Mouse (Mus musculus) lung, adult 2 months (tissue): ENCODE measurements around the gene Lcn12. TPM values are rescaled to one million over a fixed set of nuclear protein-coding genes. Genes with fewer than 3 reads are reported as not detected.
A peak's percentile ranks its signal among the peaks of the same experiment; 100 is the strongest.

Experiments used
- DNase-seq: peaks from one replicate; pipeline ENCODE4 v3.0.0; 2022
- H3K4me1 ChIP-seq: fragments of 200-500 bp; 2 replicates; pipeline ENCODE4 v1.6.1; 2011; ENCODE audit warnings: low read length; ENCODE audit not compliant: control insufficient read depth, insufficient read depth
- H3K4me3 ChIP-seq: fragments of 200-500 bp; replicated peaks from 2 replicates; pipeline ENCODE3; 2011; ENCODE audit warnings: low read depth, mild to moderate bottlenecking, control low read depth, low read length; ENCODE audit errors: extremely low read depth
- CTCF ChIP-seq: fragments of 200-500 bp; IDR thresholded peaks from 2 replicates; pipeline ENCODE4 v1.5.1; 2011; ENCODE audit warnings: mild to moderate bottlenecking, low read length, control low read depth; ENCODE audit not compliant: insufficient read depth
- POLR2A ChIP-seq: fragments of 200-500 bp; IDR thresholded peaks from 2 replicates; pipeline ENCODE4 v1.6.1; 2011; ENCODE audit warnings: low read depth, mild to moderate bottlenecking, control low read depth, low read length, borderline replicate concordance; ENCODE audit errors: extremely low read depth
- WGBS: fragments of 180-500 bp; shearing (Covaris S2); methylation state at CpG from one replicate; pipeline ENCODE4 v1.1.7; 2018; 5-methylcytosine and 5-hydroxymethylcytosine counted together
- polyA plus RNA-seq: library from polyadenylated mRNA; depleted of rRNA; stranded (reverse); fragments of >200 nt; gene quantifications from 2 replicates; pipeline ENCODE4 v1.2.3, GENCODE M21; 2012

Gene Lcn12
- polyA plus RNA-seq, 1 experiment = not detected

DNA sequence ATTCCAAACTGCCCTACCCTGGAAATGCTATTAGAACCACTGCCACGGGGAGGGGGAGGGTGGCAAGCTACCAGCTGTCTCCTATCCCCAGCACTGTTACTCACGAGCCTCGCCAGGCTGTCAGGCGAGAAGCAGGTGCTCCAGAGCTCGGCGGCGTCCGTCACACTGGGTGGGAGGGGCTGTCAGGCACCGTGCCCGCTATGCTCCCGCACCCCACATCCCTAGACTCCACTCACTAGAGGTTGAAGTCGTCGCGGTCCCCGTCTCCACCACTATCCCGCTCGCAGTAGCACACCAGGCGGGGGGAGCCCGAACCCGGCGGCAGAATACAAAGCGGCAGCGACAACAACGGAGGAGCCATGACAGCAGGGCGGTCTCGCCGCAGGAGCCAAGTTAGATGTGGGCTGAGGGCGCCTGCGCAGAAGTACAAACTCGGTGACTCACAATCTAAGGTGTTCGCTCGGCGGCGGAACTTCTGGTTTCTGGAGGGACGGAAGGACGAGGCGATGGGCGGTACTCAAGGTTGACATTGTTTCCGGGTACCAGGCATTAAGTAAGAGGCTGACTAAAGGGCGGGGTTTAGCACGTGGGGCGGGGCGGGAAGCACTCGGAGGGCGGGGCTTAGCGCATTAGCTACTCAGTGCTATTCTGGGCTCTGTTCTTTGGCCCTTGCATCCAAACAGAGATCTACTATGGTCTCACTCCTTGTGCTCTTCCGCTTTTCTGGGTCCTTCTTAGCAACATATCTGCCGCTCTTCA is 33.0 kb downstream of the Lcn12 start, which contains the start of gene Paxx:
Gene Paxx (minus strand): TSS at position 544 of the 759 bp plus-strand sequence.
- DNase-seq = peak; percentile 89
- TF ChIP-seq POLR2A (peak; percentile 79; the same call in 1 of the 2 replicates), CTCF (no peak)
- Histone ChIP-seq H3K4me3 (peak within 1 kb of the TSS; percentile 84), H3K4me1 (peaks cover 9% of the 10 kb centered on the region)
- under 1% methylated on average over 48 of the region's 48 CpGs for WGBS

DNA sequence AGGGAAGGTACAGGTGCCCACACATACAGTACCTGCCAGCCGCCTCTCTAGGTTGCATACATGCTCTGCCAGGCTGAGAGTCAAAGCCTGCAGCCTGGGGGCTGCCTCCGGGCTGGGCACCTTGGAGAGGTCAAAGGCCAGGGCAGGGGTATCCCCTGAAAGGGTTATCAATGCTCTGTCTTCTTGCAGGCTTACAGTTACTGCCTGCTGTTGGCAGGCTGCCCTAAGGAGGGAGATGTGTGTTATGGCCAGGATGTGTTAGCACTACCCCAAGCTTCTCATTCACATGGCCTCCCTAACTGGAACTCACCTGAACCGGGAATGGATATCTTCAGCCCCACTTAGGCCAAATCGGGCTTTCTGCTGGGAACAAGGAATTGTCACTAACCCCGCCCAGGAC is 33.6 kb downstream of the Lcn12 start:
- WGBS = 25% methylated on average over 5 of the region's 5 CpGs
- H3K4me1 ChIP-seq = peaks cover 9% of the 10 kb centered on the region
- peak overlapping the region; percentile 84 for H3K4me3 ChIP-seq
- TF ChIP-seq CTCF = no peak
- TF ChIP-seq POLR2A = no peak
- no peak for DNase-seq

DNA sequence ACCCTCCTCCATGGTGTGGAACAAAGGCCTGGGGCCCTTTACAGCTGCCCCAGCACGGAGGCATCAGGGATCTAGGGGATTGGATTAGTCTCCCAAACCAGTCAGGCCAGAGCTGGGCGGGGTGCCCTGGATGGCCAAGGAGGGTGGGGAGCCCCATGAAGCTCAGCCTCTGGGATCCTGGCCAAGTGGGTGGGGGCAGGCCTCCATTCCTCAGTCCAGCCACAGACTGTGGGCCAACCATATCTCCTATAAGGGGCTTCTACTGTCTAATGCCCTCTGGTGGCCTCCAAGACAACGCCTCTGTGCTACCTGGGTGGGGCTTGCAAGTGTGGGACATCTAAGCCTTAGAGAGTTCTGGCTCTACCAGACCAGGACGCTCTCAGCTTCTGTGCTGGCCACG is 34.8 kb downstream of the Lcn12 start:
- Histone ChIP-seq H3K4me1 (peaks cover 9% of the 10 kb centered on the region), H3K4me3 (no peak overlapping the region)
- peak; percentile 64 for DNase-seq
- WGBS = 53% methylated on average over 5 of the region's 5 CpGs
- TF ChIP-seq CTCF = 0 out of 2 replicates have a peak, but pooled peaks have one; percentile 6
- no peak; the same call in 1 of the 2 replicates for TF ChIP-seq POLR2A

DNA sequence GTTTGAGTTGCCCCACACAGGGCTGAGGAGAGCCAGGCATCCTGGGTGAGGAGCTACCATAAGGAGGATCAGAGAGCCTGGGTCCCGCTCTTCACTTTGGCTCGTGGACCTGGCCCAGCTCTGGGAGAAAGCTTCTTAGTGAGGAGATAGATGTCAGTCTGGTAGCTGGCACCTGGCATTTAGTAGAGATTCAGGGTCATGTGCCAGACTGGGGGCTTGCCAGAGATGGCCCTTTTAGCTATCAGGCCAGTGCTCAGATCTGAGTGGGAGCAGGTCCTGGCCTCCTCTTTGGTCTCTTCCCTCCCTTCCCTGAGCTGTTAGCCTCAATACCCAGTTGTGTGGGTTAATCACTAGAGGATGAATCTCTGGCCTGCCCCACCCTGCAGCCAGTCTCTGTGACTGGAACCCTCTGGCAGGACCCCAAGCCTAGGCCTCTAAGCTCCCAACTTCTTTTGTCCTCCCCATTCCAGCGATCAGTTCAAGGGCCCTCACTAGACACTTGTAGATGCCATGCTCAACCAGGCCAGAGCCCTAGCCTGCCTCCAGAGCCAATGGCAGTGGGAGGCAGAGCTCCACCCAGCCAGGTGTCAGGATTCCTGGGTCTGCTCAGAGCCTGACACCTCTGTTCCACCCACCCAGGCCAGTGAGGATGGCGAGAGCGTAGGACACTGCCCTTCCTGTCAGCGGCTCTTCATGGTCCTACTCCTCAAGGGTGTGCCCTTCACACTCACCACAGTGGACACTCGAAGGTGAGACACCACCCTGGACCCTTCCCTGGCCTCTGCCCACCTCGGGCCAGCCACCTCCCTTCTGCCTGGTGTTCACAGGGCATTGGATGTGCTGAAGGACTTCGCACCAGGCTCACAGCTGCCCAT is 36.5 kb downstream of the Lcn12 start:
- H3K4me3 ChIP-seq = peak overlapping the region; percentile 50
- 60% methylated on average over 9 of the region's 9 CpGs for WGBS
- peak; percentile 75 for DNase-seq

DNA sequence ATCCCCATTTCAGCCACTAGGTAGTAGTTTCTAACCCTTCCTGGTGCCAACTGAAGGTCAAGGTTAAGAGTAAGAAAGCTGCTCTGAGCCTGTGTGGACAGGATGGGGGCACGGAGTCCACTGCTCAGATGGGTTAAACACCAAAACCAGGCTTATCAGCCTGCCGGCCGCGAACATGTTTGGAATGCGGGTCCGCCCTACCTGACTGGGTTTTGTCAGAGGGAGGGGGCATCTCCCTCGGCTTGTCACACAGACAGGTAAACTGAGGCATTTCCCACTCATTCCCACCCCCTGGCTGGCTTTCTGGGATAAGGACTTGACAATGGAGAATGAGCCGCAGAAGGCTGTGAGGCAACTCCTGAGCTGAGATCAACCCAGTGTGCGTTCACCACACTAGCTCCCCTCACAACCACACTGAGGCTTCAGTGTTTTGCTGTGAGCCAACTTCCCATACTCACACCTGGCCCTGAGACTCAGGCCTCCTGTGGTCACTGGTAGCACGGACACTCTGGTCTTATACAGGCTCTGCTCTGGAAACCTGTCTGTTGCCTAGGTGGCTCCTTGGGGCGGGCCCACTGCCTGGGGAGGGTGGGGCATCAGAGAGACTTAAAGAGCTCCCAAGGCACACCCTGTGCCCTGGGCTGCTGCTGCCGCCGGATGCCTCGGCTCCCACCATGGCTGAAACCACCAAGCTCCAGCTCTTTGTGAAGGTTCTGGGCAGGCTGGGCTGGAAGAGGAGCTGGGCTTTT is 37.3 kb downstream of the Lcn12 start, which contains the start of gene Clic3:
Gene Clic3 (plus strand): TSS at position 634 of the 749 bp plus-strand sequence.
- peak; percentile 80; the same call in 1 of the 2 replicates for TF ChIP-seq POLR2A
- no peak for TF ChIP-seq CTCF
- Histone ChIP-seq H3K4me3 (peak within 1 kb of the TSS; percentile 50), H3K4me1 (peaks cover 8% of the 10 kb centered on the region)
- DNase-seq = peak; percentile 77
- 44% methylated on average over 14 of the region's 14 CpGs for WGBS

More for the DNA sequence above, 36.5 kb downstream of the Lcn12 start:
- peaks cover 9% of the 10 kb centered on the region for H3K4me1 ChIP-seq
- TF ChIP-seq CTCF (no peak), POLR2A (peak; percentile 75; the same call in 1 of the 2 replicates)

DNA sequence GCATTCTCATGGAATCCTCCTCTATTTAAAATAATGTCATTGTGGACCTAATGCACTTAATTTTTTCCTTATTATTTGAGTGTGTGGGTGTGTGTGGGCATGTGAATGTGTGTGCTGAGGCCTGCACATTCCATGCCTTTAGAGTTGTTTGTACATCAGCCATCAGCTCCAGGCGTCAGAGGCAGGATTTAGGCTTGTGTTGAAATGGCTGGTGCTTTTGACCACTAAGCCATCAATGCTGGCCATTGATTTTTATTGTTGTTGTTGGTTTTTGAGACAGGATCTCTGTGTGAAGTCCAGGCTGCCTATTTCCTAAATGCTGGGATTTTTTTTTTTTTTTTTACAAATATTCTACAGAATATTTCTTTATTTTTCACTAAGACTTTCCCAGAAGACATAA is 40.8 kb downstream of the Lcn12 start:
- DNase-seq = no peak
- WGBS = 42% methylated on average over 1 of the region's 1 CpGs
- no peak overlapping the region for H3K4me3 ChIP-seq
- H3K4me1 ChIP-seq = no peaks in the 10 kb centered on the region; the same call in 1 of the 2 replicates
- TF ChIP-seq CTCF = no peak
- no peak for TF ChIP-seq POLR2A

DNA sequence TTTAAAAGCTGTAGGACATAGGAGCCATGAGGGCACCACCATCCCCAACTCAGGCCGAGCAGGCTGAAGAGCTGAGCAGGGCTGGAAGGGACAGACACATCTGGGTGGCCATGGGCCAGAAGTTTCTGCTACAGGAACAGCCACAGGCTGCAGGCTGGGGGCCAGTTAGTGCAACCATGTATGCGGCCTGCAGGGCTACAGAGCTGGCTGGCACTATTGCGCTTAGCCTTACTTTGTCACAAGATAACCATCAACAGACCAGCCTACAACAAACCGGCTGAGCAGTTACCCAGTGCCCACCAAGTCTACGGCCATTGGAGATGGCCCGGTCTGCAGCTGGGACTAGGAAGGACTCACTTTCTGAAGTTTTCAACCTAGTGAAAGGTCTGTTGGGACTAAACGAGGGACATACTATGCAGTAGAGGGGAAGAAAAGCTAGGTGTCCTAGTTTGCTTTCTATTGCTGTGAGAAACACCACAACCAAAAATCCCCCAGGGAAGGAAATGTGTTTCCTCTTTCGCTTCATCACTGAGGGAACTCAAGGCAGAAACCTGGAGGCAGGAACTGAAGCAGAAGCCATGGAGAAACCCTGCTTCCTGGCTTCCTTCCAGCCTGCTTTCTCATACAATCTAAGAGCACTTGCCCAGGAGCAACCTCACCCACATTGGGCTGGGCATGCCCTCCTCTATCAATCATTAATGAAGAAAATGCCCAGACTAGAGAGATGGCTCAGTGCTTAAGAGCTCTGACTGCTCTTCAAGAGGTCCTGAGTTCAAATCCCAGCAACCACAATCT is 42.7 kb downstream of the Lcn12 start:
- no peak for TF ChIP-seq POLR2A
- no peak for TF ChIP-seq CTCF
- DNase-seq = no peak
- 63% methylated on average over 8 of the region's 8 CpGs for WGBS

DNA sequence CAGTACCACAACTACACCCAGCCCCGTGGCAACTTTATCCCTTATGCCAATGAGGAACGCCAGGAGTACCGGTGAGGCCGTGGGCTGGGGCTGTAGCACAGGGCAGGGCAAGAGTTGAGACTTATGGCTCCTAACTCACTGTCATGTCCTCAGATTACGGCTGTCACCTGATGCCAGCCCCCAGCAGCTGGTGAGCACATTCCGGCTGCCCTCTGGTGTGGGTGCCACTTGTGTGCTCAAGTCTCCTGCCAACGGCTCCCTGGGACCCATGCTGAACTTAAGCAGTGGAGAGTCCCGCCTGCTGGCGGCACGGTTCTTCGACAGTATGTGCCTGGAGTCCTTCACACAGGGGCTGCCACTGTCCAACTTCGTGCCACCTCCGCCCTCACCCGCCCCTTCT is 51.0 kb downstream of the Lcn12 start:
- Histone ChIP-seq H3K4me3 (no peak overlapping the region), H3K4me1 (no peaks in the 10 kb centered on the region)
- DNase-seq = no peak
- 87% methylated on average over 14 of the region's 14 CpGs for WGBS
- no peak for TF ChIP-seq CTCF
- no peak for TF ChIP-seq POLR2A

More for the DNA sequence above, 42.7 kb downstream of the Lcn12 start:
- no peaks in the 10 kb centered on the region for H3K4me1 ChIP-seq
- H3K4me3 ChIP-seq = no peak overlapping the region
